Mouse (Mus musculus) Patski (cell line): Measurements from ENCODE around the gene 4930556J24Rik. TPM values are rescaled to one million over a fixed set of nuclear protein-coding genes. Genes with fewer than 3 reads are reported as not detected.
A peak's percentile ranks its signal among the peaks of the same experiment; 100 is the strongest.

Experiments
- ATAC-seq: fragments of 100-300 bp; one replicate; pipeline ENCODE4 v1.8.0; 2021
- CTCF ChIA-PET: fragments of 350-600 bp; sonication (Branson Sonifier 250); formaldehyde crosslinking; loops from one replicate; lab custom pipeline; 2022; ENCODE audit warnings: inconsistent platforms; lab: Charles Lee
- POLR2A ChIA-PET: fragments of 350-600 bp; sonication (Branson Sonifier 250); formaldehyde crosslinking; loops from one replicate; lab custom pipeline; 2022; ENCODE audit warnings: antibody characterized with exemption, inconsistent platforms; lab: Charles Lee
- DNase-seq: peaks from one replicate; pipeline ENCODE4 v3.0.0-alpha.2; 2011; ENCODE audit warnings: low read depth, low spot score
- H3K27me3 ChIP-seq: fragments of 371-371 bp; one replicate; pipeline ENCODE4 v1.5.1; 2021
- CTCF ChIP-seq: fragments of 100-300 bp; IDR thresholded peaks from one replicate; pipeline ENCODE4 v1.5.1; 2021
- in situ Hi-C: fragments of 300-500 bp; cut with MboI; formaldehyde crosslinking; loops from 3 replicates; pipeline ENCODE4 v1.11.1; 2018; ENCODE audit warnings: low pct_unique_long_range_greater_than_20kb, mixed read lengths
- polyA plus RNA-seq: library from polyadenylated mRNA; unstranded; gene quantifications from one replicate; pipeline ENCODE4 v1.2.3, GENCODE M21; 2021

4930556J24Rik gene
- polyA plus RNA-seq, 1 experiment from 2014 or later, result 0.15 TPM

- DNase-seq, result no peak
- ChIA-PET POLR2A (interaction anchor here (0.6 to 1.0 kb wide), 3 partner anchors 8 to 399 kb away, joined by 3 to 5 read pairs (median 4); no protein-coding TSS in a partner anchor), CTCF (interaction anchor here (1.0 to 1.3 kb wide), 4 partner anchors 8 to 24 kb away, joined by 3 to 6 read pairs (median 4); no protein-coding TSS in a partner anchor)
- no peak for ATAC-seq
- no peak for TF ChIP-seq CTCF
- in situ Hi-C loops, result no loop called here
- H3K27me3 ChIP-seq, result no peaks in the 10 kb centered on the region
Observed at GRCm38 (mm10) chr11:3910513-3911310, 65.9 kb downstream of the 4930556J24Rik start.

- no peak for TF ChIP-seq CTCF
- CTCF ChIA-PET, result no interaction called here
Observed at GRCm38 (mm10) chr11:3909236-3909635, 67.3 kb downstream of the 4930556J24Rik start.

GRCm38 (mm10) chr11:3905446-3905845 lies 71.1 kb downstream of the 4930556J24Rik start:
- no peaks in the 10 kb centered on the region for H3K27me3 ChIP-seq
- DNase-seq (no peak), ATAC-seq (peak; percentile 34)
- ChIA-PET POLR2A (no interaction called here), CTCF (interaction anchor here (1.7 to 1.9 kb wide), 2 partner anchors 9 to 16 kb away, joined by 5 to 7 read pairs; partner anchors contain the start of gene Slc35e4)
- TF ChIP-seq CTCF, result no peak
- in situ Hi-C loops, result no loop called here

More at GRCm38 (mm10) chr11:3909236-3909635, 67.3 kb downstream of the 4930556J24Rik start:
- DNase-seq, result no peak
- H3K27me3 ChIP-seq, result no peaks in the 10 kb centered on the region
- ATAC-seq, result no peak
- POLR2A ChIA-PET, result no interaction called here
- in situ Hi-C loops, result no loop called here

- no peak for TF ChIP-seq CTCF
- DNase-seq, result no peak
- ChIA-PET CTCF (interaction anchor here (1.9 kb wide), 1 partner anchor 9 kb away, joined by 7 read pairs; the partner anchor contains the start of gene Slc35e4), POLR2A (no interaction called here)
- ATAC-seq, result no peak
- H3K27me3 ChIP-seq, result no peaks in the 10 kb centered on the region
- in situ Hi-C loops, result no loop called here
Observed at GRCm38 (mm10) chr11:3904673-3905072, 71.9 kb downstream of the 4930556J24Rik start.

- H3K27me3 ChIP-seq, result no peaks in the 10 kb centered on the region
- POLR2A ChIA-PET, result interaction anchor here (0.7 to 1.9 kb wide), 3 partner anchors 8 to 330 kb away, joined by 3 to 12 read pairs (median 5); partner anchors contain the start of gene Slc35e4
- no peak for TF ChIP-seq CTCF
- in situ Hi-C loops, result no loop called here
- DNase-seq (no peak), ATAC-seq (no peak)
- CTCF ChIA-PET, result interaction anchor here (1.1 to 2.0 kb wide), 4 partner anchors 8 to 23 kb away, joined by 3 to 15 read pairs (median 5); partner anchors contain the start of gene Slc35e4
Observed at GRCm38 (mm10) chr11:3903046-3903445, 73.5 kb downstream of the 4930556J24Rik start.

- no peak for DNase-seq
- in situ Hi-C loops, result no loop called here
- TF ChIP-seq CTCF, result no peak
- CTCF ChIA-PET, result interaction anchor here (0.8 to 2.0 kb wide), 6 partner anchors 9 to 22 kb away, joined by 3 to 15 read pairs (median 5); partner anchors contain the start of gene Slc35e4
- no peaks in the 10 kb centered on the region for H3K27me3 ChIP-seq
- ATAC-seq, result no peak
- POLR2A ChIA-PET, result interaction anchor here (1.4 to 1.9 kb wide), 2 partner anchors 9 to 11 kb away, joined by 5 to 12 read pairs; partner anchors contain the start of gene Slc35e4
Observed at GRCm38 (mm10) chr11:3902516-3902915, 74.1 kb downstream of the 4930556J24Rik start.

GRCm38 (mm10) chr11:3900296-3900695 lies 76.3 kb downstream of the 4930556J24Rik start:
- POLR2A ChIA-PET, result no interaction called here
- in situ Hi-C loops, result no loop called here
- CTCF ChIA-PET, result interaction anchor here (1.0 to 1.2 kb wide), 2 partner anchors 8 to 10 kb away, joined by 3 read pairs; no protein-coding TSS in a partner anchor
- no peak for DNase-seq
- TF ChIP-seq CTCF, result no peak
- no peak for ATAC-seq
- no peaks in the 10 kb centered on the region for H3K27me3 ChIP-seq

GRCm38 (mm10) chr11:3895933-3896332 lies 80.6 kb downstream of the 4930556J24Rik start:
- in situ Hi-C loops, result no loop called here
- CTCF ChIA-PET, result interaction anchor here (1.0 to 2.8 kb wide), 4 partner anchors 16 to 90 kb away, joined by 3 to 7 read pairs (median 4); partner anchors contain the start of gene Slc35e4
- TF ChIP-seq CTCF, result no peak

GRCm38 (mm10) chr11:3895458-3895857 lies 81.1 kb downstream of the 4930556J24Rik start:
- peak; percentile 31 for ATAC-seq
- no peak for DNase-seq
- ChIA-PET CTCF (interaction anchor here (1.1 to 2.8 kb wide), 3 partner anchors 15 to 89 kb away, joined by 3 to 7 read pairs (median 3); partner anchors contain the start of gene Slc35e4), POLR2A (interaction anchor here (1.3 kb wide), 1 partner anchor 19 kb away, joined by 3 read pairs; the partner anchor contains the start of gene Slc35e4)
- no peak for TF ChIP-seq CTCF
- in situ Hi-C loops, result no loop called here
- no peaks in the 10 kb centered on the region for H3K27me3 ChIP-seq

More at GRCm38 (mm10) chr11:3895933-3896332, 80.6 kb downstream of the 4930556J24Rik start:
- no peak for DNase-seq
- H3K27me3 ChIP-seq, result no peaks in the 10 kb centered on the region
- POLR2A ChIA-PET, result no interaction called here
- no peak for ATAC-seq
